Mouse (Mus musculus) neural tube, embryonic 15.5 days (tissue): ENCODE data around the gene Fabp1. TPM values are rescaled to one million over a fixed set of nuclear protein-coding genes. Genes with fewer than 3 reads are reported as not detected.

ENCODE experiments used
- ATAC-seq: fragments of 200-750 bp; cut with Nextera tagmentation; 2 replicates; pipeline ENCODE4 v1.8.0; 2017; ENCODE audit warnings: mild to moderate bottlenecking, moderate TSS enrichment, moderate library complexity; ENCODE audit not compliant: low FRiP score
- H3K27ac ChIP-seq: fragments of 300-500 bp; sonication (generic); replicated peaks from 2 replicates; pipeline ENCODE4 v1.5.1; 2015; ENCODE audit warnings: mild to moderate bottlenecking, inconsistent platforms
- H3K27me3 ChIP-seq: fragments of 300-500 bp; sonication (generic); replicated peaks from 2 replicates; pipeline ENCODE4 v1.6.1; 2015; ENCODE audit warnings: inconsistent platforms
- H3K36me3 ChIP-seq: fragments of 300-500 bp; sonication (generic); 2 replicates; pipeline ENCODE4 v1.6.1; 2015; ENCODE audit warnings: inconsistent platforms
- H3K4me1 ChIP-seq: fragments of 300-500 bp; sonication (generic); 2 replicates; pipeline ENCODE4 v1.6.1; 2015; ENCODE audit warnings: inconsistent platforms
- H3K4me2 ChIP-seq: fragments of 300-500 bp; sonication (generic); 2 replicates; pipeline ENCODE4 v1.6.1; 2015; ENCODE audit warnings: inconsistent platforms, mild to moderate bottlenecking, moderate library complexity
- H3K4me3 ChIP-seq: fragments of 300-500 bp; sonication (generic); replicated peaks from 2 replicates; pipeline ENCODE4 v1.5.1; 2015; ENCODE audit warnings: mild to moderate bottlenecking, inconsistent platforms
- H3K9ac ChIP-seq: fragments of 300-500 bp; sonication (generic); replicated peaks from 2 replicates; pipeline ENCODE4 v1.6.1; 2015; ENCODE audit warnings: mild to moderate bottlenecking, inconsistent platforms
- H3K9me3 ChIP-seq: fragments of 300-500 bp; sonication (generic); replicated peaks from 2 replicates; pipeline ENCODE4 v1.6.1; 2016; ENCODE audit warnings: inconsistent platforms
- WGBS: fragments of 180-500 bp; shearing (Covaris S2); methylation state at CpG from one replicate; pipeline ENCODE4 v1.1.7; 2015; ENCODE audit warnings: mixed read lengths; 5-methylcytosine and 5-hydroxymethylcytosine counted together
- polyA plus RNA-seq: library from polyadenylated mRNA; unstranded; fragments of >200 nt; fragmentation: Nextera tagmentation; extraction: Ambion mirVana; gene quantifications from 2 replicates; pipeline ENCODE4 v1.2.1, GENCODE M21; 2015

Fabp1 gene
- polyA plus RNA-seq, 1 experiment from 2014 or later: not detected

GRCm38 (mm10) chr6:71248420-71248819, 48.8 kb downstream of the Fabp1 start:
- WGBS: 95% methylated on average over 1 of the region's 1 CpGs
- no peaks in the 10 kb centered on the region for H3K27me3 ChIP-seq
- no peaks in the 10 kb centered on the region for H3K36me3 ChIP-seq
- no peak overlapping the region for H3K4me3 ChIP-seq
- no peaks in the 10 kb centered on the region for H3K4me1 ChIP-seq
- no peak for ATAC-seq
- no peak overlapping the region for H3K27ac ChIP-seq
- no peak overlapping the region for H3K9ac ChIP-seq
- H3K4me2 ChIP-seq: no peak overlapping the region
- no peaks in the 10 kb centered on the region for H3K9me3 ChIP-seq

GRCm38 (mm10) chr6:71249615-71250014, 50.0 kb downstream of the Fabp1 start:
- Histone ChIP-seq H3K27ac (no peak overlapping the region), H3K9ac (no peak overlapping the region), H3K27me3 (no peaks in the 10 kb centered on the region), H3K9me3 (no peaks in the 10 kb centered on the region), H3K36me3 (no peaks in the 10 kb centered on the region), H3K4me1 (no peaks in the 10 kb centered on the region), H3K4me3 (no peak overlapping the region), H3K4me2 (no peak overlapping the region)
- ATAC-seq: no peak
- WGBS: 78% methylated on average over 3 of the region's 3 CpGs

GRCm38 (mm10) chr6:71250951-71251350, 51.3 kb downstream of the Fabp1 start:
- Histone ChIP-seq H3K9ac (no peak overlapping the region), H3K9me3 (no peaks in the 10 kb centered on the region), H3K4me3 (no peak overlapping the region), H3K4me1 (no peaks in the 10 kb centered on the region), H3K27me3 (no peaks in the 10 kb centered on the region), H3K4me2 (no peak overlapping the region), H3K36me3 (no peaks in the 10 kb centered on the region), H3K27ac (no peak overlapping the region)
- 87% methylated on average over 8 of the region's 8 CpGs for WGBS
- ATAC-seq: no peak

- WGBS: 94% methylated on average over 6 of the region's 6 CpGs
Observed at GRCm38 (mm10) chr6:71254456-71254855, 54.8 kb downstream of the Fabp1 start.

More at GRCm38 (mm10) chr6:71254456-71254855, 54.8 kb downstream of the Fabp1 start:
- Histone ChIP-seq H3K4me2 (no peak overlapping the region), H3K4me1 (no peaks in the 10 kb centered on the region), H3K9ac (no peak overlapping the region), H3K9me3 (no peaks in the 10 kb centered on the region), H3K27me3 (no peaks in the 10 kb centered on the region), H3K36me3 (no peaks in the 10 kb centered on the region), H3K27ac (no peak overlapping the region), H3K4me3 (no peak overlapping the region)
- no peak for ATAC-seq

Other genes starting within 250 kb of the Fabp1 start
- not detected in 2 replicates for gene Foxi3, start 243.3 kb upstream of the Fabp1 start, polyA plus RNA-seq
- gene Thnsl2, start 55.4 kb upstream of the Fabp1 start, polyA plus RNA-seq: 4.7 and 8.0 TPM in 2 replicates
- 17.2 and 26.2 TPM in 2 replicates for gene Krcc1, start 71.8 kb downstream of the Fabp1 start, polyA plus RNA-seq
- 0.80 and 1.4 TPM in 2 replicates for gene Smyd1, start 122.4 kb downstream of the Fabp1 start, polyA plus RNA-seq
- 1.9 TPM in 1 of 2 replicates, not detected in the other for gene Cd8b1, start 123.0 kb downstream of the Fabp1 start, polyA plus RNA-seq
- 0.79 TPM in 1 of 2 replicates, not detected in the other for gene Cd8a, start 173.6 kb downstream of the Fabp1 start, polyA plus RNA-seq
- gene Rmnd5a, start 240.8 kb downstream of the Fabp1 start, polyA plus RNA-seq: 8.7 and 10.8 TPM in 2 replicates